Mouse (Mus musculus): ENCODE data around the gene Treml1. TPM values are rescaled to one million over a fixed set of nuclear protein-coding genes. Genes with fewer than 3 reads are reported as not detected.

The Treml1 gene
- polyA plus RNA-seq, 1 experiment from 2014 or later, result 0.23 TPM

DNA sequence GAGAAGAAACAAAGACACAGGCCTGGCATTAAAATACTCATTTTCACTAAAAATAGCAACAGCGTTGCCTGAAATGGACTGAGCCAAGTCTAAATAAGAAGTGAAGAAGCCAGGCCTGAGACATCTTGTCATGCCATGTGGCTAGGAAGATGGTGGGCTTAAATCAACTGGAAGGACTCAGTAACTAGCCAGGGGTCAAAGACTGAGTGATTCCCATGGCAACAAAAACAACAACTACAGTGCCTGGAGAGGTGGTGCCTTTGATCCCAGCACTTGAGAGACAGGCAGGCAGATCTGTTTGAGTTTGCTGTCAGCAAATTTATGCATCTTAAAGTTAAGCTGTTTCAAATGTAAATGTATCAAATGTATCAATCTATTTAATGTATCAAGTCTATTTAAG is 19.4 kb upstream of the Treml1 start:
- Histone ChIP-seq H3K4me3 (ENCODE audit: low read depth, low read length) (no peak overlapping the region), H3K27me3 (replicated peaks; ENCODE audit: control insufficient read depth, insufficient read depth, low read length) (no peaks in the 10 kb centered on the region), H3K4me2 (replicated peaks; ENCODE audit: low read depth) (no peak overlapping the region), H3K36me3 (ENCODE audit: control insufficient read depth, insufficient read depth) (no peaks in the 10 kb centered on the region), H3K9ac (ENCODE audit: low read depth, low read length) (no peak overlapping the region), H3K9me3 (ENCODE audit: control insufficient read depth) (no peaks in the 10 kb centered on the region), H3K4me1 (replicated peaks; ENCODE audit: control insufficient read depth, insufficient read depth, low read length) (no peaks in the 10 kb centered on the region), H3K27ac (ENCODE audit: low read depth, low read length) (no peak overlapping the region)
- 84% methylated on average over 1 of the region's 1 CpGs for WGBS
- ATAC-seq, result no peak
- TF ChIP-seq CTCF (IDR thresholded peaks at IDR 0.05; ENCODE audit: low read depth), result no peak

DNA sequence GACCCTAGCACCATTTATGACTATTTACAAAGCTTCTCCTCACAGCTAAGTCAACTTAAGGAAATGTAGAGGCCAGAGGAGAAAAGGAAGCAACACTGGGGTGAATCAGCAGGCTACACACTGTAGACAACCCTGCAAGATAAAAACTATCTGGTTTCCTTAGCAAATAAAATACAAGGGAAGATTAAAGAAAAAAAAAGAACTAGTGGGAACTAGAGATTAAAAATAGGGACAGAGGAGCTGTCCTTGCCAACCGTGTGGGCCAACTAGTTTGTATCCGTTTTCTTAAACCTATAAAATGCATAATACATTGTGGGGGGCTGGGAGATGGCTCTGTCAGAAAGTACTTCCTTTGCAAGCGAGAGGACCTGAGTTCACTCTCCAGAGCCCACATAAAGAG is 17.8 kb upstream of the Treml1 start:
- no peaks in the 10 kb centered on the region for H3K4me1 ChIP-seq (replicated peaks; ENCODE audit: control insufficient read depth, insufficient read depth, low read length)
- H3K27ac ChIP-seq (ENCODE audit: low read depth, low read length), result no peak overlapping the region
- H3K4me3 ChIP-seq (ENCODE audit: low read depth, low read length), result no peak overlapping the region
- no peaks in the 10 kb centered on the region for H3K36me3 ChIP-seq (ENCODE audit: control insufficient read depth, insufficient read depth)
- no peak overlapping the region for H3K9ac ChIP-seq (ENCODE audit: low read depth, low read length)
- no peaks in the 10 kb centered on the region for H3K27me3 ChIP-seq (replicated peaks; ENCODE audit: control insufficient read depth, insufficient read depth, low read length)
- H3K4me2 ChIP-seq (replicated peaks; ENCODE audit: low read depth), result no peak overlapping the region
- no peaks in the 10 kb centered on the region for H3K9me3 ChIP-seq (ENCODE audit: control insufficient read depth)
- no peak for TF ChIP-seq CTCF (IDR thresholded peaks at IDR 0.05; ENCODE audit: low read depth)
- WGBS, result 43% methylated on average over 3 of the region's 3 CpGs
- no peak for ATAC-seq

DNA sequence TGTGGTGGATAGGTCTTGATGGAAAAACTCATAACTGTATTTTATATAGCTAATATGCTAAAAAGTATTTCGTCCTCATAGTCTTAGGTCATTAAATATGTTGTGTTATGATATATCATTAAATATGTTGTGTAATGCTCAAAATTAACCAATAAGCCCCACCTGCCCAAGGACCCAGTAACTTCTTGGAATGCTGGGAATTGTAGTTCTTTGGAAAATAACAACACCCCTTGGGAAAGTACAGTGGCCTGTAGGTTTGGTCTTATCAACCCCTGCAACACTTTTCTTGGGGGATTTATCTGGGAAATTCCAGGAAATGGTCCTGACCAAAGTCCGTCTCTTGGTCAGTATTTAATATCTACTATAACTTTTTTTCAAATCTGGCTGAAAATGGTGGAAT is 16.7 kb upstream of the Treml1 start:
- Histone ChIP-seq H3K4me3 (ENCODE audit: low read depth, low read length) (no peak overlapping the region), H3K27ac (ENCODE audit: low read depth, low read length) (no peak overlapping the region), H3K27me3 (replicated peaks; ENCODE audit: control insufficient read depth, insufficient read depth, low read length) (no peaks in the 10 kb centered on the region), H3K9me3 (ENCODE audit: control insufficient read depth) (no peaks in the 10 kb centered on the region), H3K4me2 (replicated peaks; ENCODE audit: low read depth) (no peak overlapping the region), H3K9ac (ENCODE audit: low read depth, low read length) (no peak overlapping the region), H3K4me1 (replicated peaks; ENCODE audit: control insufficient read depth, insufficient read depth, low read length) (no peaks in the 10 kb centered on the region), H3K36me3 (ENCODE audit: control insufficient read depth, insufficient read depth) (no peaks in the 10 kb centered on the region)
- TF ChIP-seq CTCF (IDR thresholded peaks at IDR 0.05; ENCODE audit: low read depth), result no peak
- ATAC-seq, result no peak
- WGBS, result 84% methylated on average over 2 of the region's 2 CpGs

DNA sequence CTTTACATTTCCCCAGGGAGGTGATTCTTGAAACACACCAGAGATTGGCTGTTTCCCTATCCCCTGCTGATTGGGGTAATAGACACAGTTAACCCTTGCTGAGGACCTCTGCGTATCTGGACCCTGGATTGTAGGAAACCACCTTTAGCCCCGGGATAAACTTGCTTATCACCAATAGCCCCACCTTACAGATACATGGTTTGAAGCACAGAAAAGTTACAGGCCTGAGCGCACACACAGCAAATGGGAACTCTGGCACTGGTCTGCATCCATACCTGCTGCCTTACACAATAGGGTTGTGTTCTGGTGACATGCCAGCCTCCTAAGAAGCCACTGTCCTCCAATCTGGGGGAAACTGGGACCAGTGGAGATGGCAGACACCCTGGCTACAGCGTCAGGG is 13.9 kb upstream of the Treml1 start:
- peak; percentile 15; the same call in 1 of the 2 replicates for ATAC-seq

DNA sequence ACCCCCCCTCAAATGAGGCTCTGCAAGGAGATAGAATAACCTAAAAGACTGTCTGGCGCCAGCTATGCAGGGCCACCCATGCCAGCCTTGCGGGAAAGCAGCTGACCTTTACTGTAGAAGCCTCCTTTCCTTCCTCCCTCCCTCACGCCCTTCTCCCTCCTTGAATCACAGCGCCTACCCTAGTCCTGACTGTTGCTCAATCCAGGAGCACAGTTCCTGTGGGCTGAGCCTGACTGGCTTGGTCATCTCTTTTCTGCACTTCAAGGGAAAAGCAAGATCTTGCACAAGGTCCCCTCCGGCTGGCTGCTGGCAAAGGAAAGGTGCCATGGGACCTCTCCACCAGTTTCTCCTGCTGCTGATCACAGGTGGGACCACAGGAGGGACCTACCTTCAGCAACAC is 13.5 kb upstream of the Treml1 start, which contains the start of gene Trem2:
TSS of gene Trem2 (plus strand) at position 171 of the 400 bp plus-strand sequence.
- TF ChIP-seq CTCF (IDR thresholded peaks at IDR 0.05; ENCODE audit: low read depth), result no peak
- no peak within 1 kb of the TSS for H3K27ac ChIP-seq (ENCODE audit: low read depth, low read length)
- H3K36me3 ChIP-seq (ENCODE audit: control insufficient read depth, insufficient read depth), result no peaks in the 10 kb centered on the region
- no peak within 1 kb of the TSS for H3K4me2 ChIP-seq (replicated peaks; ENCODE audit: low read depth)
- WGBS, result 42% methylated on average over 5 of the region's 5 CpGs
- no peaks in the 10 kb centered on the region for H3K27me3 ChIP-seq (replicated peaks; ENCODE audit: control insufficient read depth, insufficient read depth, low read length)
- no peak within 1 kb of the TSS for H3K4me3 ChIP-seq (ENCODE audit: low read depth, low read length)
- no peak within 1 kb of the TSS for H3K9ac ChIP-seq (ENCODE audit: low read depth, low read length)
- H3K4me1 ChIP-seq (replicated peaks; ENCODE audit: control insufficient read depth, insufficient read depth, low read length), result no peaks in the 10 kb centered on the region
- ATAC-seq, result 0 out of 2 replicates have a peak, but pooled peaks have one; percentile 48
- H3K9me3 ChIP-seq (ENCODE audit: control insufficient read depth), result no peaks in the 10 kb centered on the region

More for the DNA sequence above, 13.9 kb upstream of the Treml1 start:
- H3K9ac ChIP-seq (ENCODE audit: low read depth, low read length), result no peak overlapping the region
- no peak overlapping the region for H3K4me3 ChIP-seq (ENCODE audit: low read depth, low read length)
- no peaks in the 10 kb centered on the region for H3K27me3 ChIP-seq (replicated peaks; ENCODE audit: control insufficient read depth, insufficient read depth, low read length)
- no peaks in the 10 kb centered on the region for H3K36me3 ChIP-seq (ENCODE audit: control insufficient read depth, insufficient read depth)
- no peak overlapping the region for H3K4me2 ChIP-seq (replicated peaks; ENCODE audit: low read depth)
- H3K4me1 ChIP-seq (replicated peaks; ENCODE audit: control insufficient read depth, insufficient read depth, low read length), result no peaks in the 10 kb centered on the region
- no peaks in the 10 kb centered on the region for H3K9me3 ChIP-seq (ENCODE audit: control insufficient read depth)
- H3K27ac ChIP-seq (ENCODE audit: low read depth, low read length), result no peak overlapping the region
- TF ChIP-seq CTCF (IDR thresholded peaks at IDR 0.05; ENCODE audit: low read depth), result no peak
- 48% methylated on average over 4 of the region's 4 CpGs for WGBS

DNA sequence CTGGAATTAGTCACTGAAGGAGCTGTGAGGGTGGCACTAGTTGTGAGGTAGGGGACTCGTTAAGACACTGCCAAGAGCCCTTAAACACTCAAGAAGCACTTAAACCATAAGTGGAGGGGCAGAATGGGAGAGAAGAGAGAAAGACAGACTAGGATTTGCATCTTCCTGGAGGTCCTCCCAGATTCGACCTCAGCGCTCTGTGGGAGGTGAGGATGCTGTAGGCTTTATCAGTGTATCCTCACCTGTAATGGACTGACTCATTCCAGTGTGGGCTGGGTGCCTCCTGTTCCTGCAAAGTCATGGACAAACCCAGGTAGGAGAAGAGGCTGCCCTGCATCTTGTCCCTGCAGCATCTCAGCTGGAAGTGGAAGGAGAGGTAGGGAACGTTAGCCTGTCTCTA is 12.9 kb upstream of the Treml1 start:
- H3K4me1 ChIP-seq (replicated peaks; ENCODE audit: control insufficient read depth, insufficient read depth, low read length), result no peaks in the 10 kb centered on the region
- 69% methylated on average over 4 of the region's 4 CpGs for WGBS
- H3K4me2 ChIP-seq (replicated peaks; ENCODE audit: low read depth), result no peak overlapping the region
- no peak overlapping the region for H3K4me3 ChIP-seq (ENCODE audit: low read depth, low read length)
- H3K9me3 ChIP-seq (ENCODE audit: control insufficient read depth), result no peaks in the 10 kb centered on the region
- TF ChIP-seq CTCF (IDR thresholded peaks at IDR 0.05; ENCODE audit: low read depth), result no peak
- no peak overlapping the region for H3K9ac ChIP-seq (ENCODE audit: low read depth, low read length)
- H3K27me3 ChIP-seq (replicated peaks; ENCODE audit: control insufficient read depth, insufficient read depth, low read length), result no peaks in the 10 kb centered on the region
- ATAC-seq, result no peak
- no peak overlapping the region for H3K27ac ChIP-seq (ENCODE audit: low read depth, low read length)
- H3K36me3 ChIP-seq (ENCODE audit: control insufficient read depth, insufficient read depth), result no peaks in the 10 kb centered on the region

DNA sequence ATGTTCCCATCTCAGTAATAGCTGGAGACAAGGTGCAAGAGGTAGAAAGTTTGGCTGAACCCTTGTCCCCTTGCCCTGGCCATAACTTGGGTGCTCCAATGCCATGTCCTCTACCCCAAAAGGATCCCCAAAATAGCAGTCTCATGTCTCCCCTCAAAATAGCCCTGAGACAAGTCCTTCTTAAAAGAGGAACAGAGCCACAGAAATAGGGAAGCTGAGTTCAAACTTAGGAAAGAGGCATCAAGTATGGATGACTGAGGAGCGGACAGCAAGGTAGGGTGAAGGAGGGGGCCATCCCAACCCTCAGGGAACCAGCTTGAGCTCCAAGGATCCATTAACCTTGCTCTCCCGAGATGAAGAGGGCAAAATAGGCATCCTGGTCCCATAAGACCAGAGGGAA is 12.4 kb upstream of the Treml1 start:
- H3K36me3 ChIP-seq (ENCODE audit: control insufficient read depth, insufficient read depth), result no peaks in the 10 kb centered on the region
- WGBS, result 79% methylated on average over 2 of the region's 2 CpGs
- TF ChIP-seq CTCF (IDR thresholded peaks at IDR 0.05; ENCODE audit: low read depth), result no peak
- H3K4me2 ChIP-seq (replicated peaks; ENCODE audit: low read depth), result no peak overlapping the region
- H3K27me3 ChIP-seq (replicated peaks; ENCODE audit: control insufficient read depth, insufficient read depth, low read length), result no peaks in the 10 kb centered on the region
- ATAC-seq, result no peak
- no peaks in the 10 kb centered on the region for H3K4me1 ChIP-seq (replicated peaks; ENCODE audit: control insufficient read depth, insufficient read depth, low read length)
- H3K9ac ChIP-seq (ENCODE audit: low read depth, low read length), result no peak overlapping the region
- no peak overlapping the region for H3K4me3 ChIP-seq (ENCODE audit: low read depth, low read length)
- H3K9me3 ChIP-seq (ENCODE audit: control insufficient read depth), result no peaks in the 10 kb centered on the region
- no peak overlapping the region for H3K27ac ChIP-seq (ENCODE audit: low read depth, low read length)

Measured in intestine, postnatal 0 days (tissue).